Mouse (Mus musculus) hindbrain, embryonic 14.5 days (tissue): ENCODE measurements at regions not wholly inside any gene's neighbourhood (a gene's known extent, or its start where the extent isn't known, plus 50 kb on each side); places are given as distances from the start of the nearest gene placed in this dataset.

Source experiments
- ATAC-seq: fragments of 200-750 bp; cut with Nextera tagmentation; 2 replicates; pipeline ENCODE4 v1.8.0; 2017; ENCODE audit warnings: moderate number of reproducible peaks, mild to moderate bottlenecking, moderate TSS enrichment, moderate library complexity; ENCODE audit not compliant: low FRiP score
- DNase-seq: peaks from one replicate; pipeline ENCODE4 v3.0.0-alpha.2; 2015; ENCODE audit warnings: low spot score
- H3K27ac ChIP-seq: fragments of 300-500 bp; sonication (generic); 2 replicates; pipeline ENCODE4 v1.5.1; 2014; ENCODE audit warnings: mild to moderate bottlenecking, moderate library complexity
- H3K27me3 ChIP-seq: fragments of 300-500 bp; sonication (generic); 2 replicates; pipeline ENCODE4 v1.6.1; 2014; ENCODE audit warnings: mild to moderate bottlenecking, low read length, mixed read lengths; ENCODE audit not compliant: control insufficient read depth, insufficient read depth
- H3K36me3 ChIP-seq: fragments of 300-500 bp; sonication (generic); replicated peaks from 2 replicates; pipeline ENCODE4 v1.6.1; 2014; ENCODE audit not compliant: control insufficient read depth, insufficient read depth
- H3K4me1 ChIP-seq: fragments of 300-500 bp; sonication (generic); replicated peaks from 2 replicates; pipeline ENCODE4 v1.6.1; 2014; ENCODE audit warnings: antibody characterized with exemption, low read length, mixed read lengths; ENCODE audit not compliant: control insufficient read depth, insufficient read depth
- H3K4me2 ChIP-seq: fragments of 300-500 bp; sonication (generic); replicated peaks from 2 replicates; pipeline ENCODE4 v1.6.1; 2014; ENCODE audit warnings: mild to moderate bottlenecking, moderate library complexity
- H3K4me3 ChIP-seq: fragments of 300-500 bp; sonication (generic); replicated peaks from 2 replicates; pipeline ENCODE4 v1.5.1; 2014; ENCODE audit warnings: mild to moderate bottlenecking, low read length
- H3K9ac ChIP-seq: fragments of 300-500 bp; sonication (generic); 2 replicates; pipeline ENCODE4 v1.6.1; 2014
- H3K9me3 ChIP-seq: fragments of 300-500 bp; sonication (generic); 2 replicates; pipeline ENCODE4 v1.6.1; 2016; ENCODE audit warnings: low read length; ENCODE audit not compliant: control insufficient read depth
- WGBS: fragments of 180-500 bp; shearing (Covaris S2); extraction: QIAGEN DNeasy Blood & Tissue Kit; methylation state at CpG from one replicate; pipeline ENCODE4 v1.1.7; 2014; 5-methylcytosine and 5-hydroxymethylcytosine counted together

DNA sequence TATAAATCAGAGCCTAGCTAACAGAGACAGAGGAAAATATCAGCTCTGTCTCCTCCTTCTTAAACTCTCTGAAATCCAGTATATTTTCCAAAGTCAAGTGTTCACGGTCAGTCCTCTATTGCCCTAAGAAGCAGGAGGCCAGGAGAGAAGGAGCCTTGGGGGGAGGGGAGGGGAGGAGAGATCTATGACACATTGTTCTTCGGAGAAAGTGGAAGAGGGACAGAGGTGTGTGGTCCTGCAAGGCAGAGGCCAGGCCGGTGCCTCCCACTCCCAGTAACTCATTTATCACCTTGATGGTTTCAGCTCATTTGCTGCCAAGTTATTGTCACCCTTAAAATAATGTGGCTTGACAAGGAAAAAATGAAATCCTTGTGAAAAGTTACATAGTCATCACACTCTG is 646.7 kb downstream of the Rab28 start:
- 55% methylated on average over 3 of the region's 3 CpGs for WGBS

DNA sequence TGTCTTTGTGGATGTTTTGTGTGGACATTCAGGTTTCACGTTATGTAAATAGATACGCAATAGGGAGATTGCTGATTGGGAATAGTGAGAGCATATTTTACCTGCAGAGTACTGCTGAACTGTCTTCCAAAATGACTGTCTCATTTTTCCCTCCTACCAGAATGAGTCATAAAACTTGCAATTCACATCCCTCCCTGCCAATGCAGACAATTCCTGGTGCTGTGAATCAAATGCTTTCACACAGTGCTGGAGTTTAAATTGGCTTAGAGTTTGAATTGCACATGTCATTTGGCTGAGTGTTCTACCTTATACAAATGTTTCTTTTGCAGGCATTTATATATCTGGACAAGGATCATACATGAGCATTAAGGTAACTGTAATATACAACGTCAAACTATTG is 649.9 kb downstream of the Rab28 start:
- no peak overlapping the region for H3K4me3 ChIP-seq
- H3K36me3 ChIP-seq, result no peaks in the 10 kb centered on the region
- H3K27me3 ChIP-seq, result no peaks in the 10 kb centered on the region
- H3K4me1 ChIP-seq, result no peaks in the 10 kb centered on the region
- no peak overlapping the region for H3K27ac ChIP-seq
- WGBS, result 91% methylated on average over 3 of the region's 3 CpGs
- H3K9ac ChIP-seq, result no peak overlapping the region
- no peak overlapping the region for H3K4me2 ChIP-seq
- DNase-seq, result no peak
- no peaks in the 10 kb centered on the region for H3K9me3 ChIP-seq
- no peak for ATAC-seq

More for the DNA sequence above, 646.7 kb downstream of the Rab28 start:
- Histone ChIP-seq H3K27ac (no peak overlapping the region), H3K36me3 (no peaks in the 10 kb centered on the region), H3K4me1 (no peaks in the 10 kb centered on the region), H3K4me3 (no peak overlapping the region), H3K9ac (no peak overlapping the region), H3K27me3 (no peaks in the 10 kb centered on the region), H3K4me2 (no peak overlapping the region), H3K9me3 (no peaks in the 10 kb centered on the region)
- no peak for ATAC-seq
- no peak for DNase-seq

DNA sequence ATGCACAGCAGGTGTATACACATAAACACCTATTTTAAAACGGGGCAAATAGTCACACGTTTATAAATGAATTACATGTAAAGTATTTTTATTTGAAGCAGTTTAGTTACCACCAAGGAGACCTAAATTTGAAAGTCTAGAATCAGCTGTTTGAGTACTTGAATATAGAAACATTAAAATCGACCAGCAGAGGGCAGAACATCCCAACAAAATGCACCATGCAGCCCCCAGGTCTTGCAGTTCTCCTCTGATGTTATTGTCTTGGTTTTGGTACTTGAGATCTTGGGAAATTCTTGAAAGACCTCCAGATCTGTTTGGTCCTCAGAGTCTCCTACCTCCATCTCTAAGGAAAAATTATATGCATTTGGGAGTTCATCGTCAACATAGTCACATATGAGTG is 656.0 kb downstream of the Rab28 start:
- no peak overlapping the region for H3K27ac ChIP-seq
- DNase-seq, result peak; percentile 77

DNA sequence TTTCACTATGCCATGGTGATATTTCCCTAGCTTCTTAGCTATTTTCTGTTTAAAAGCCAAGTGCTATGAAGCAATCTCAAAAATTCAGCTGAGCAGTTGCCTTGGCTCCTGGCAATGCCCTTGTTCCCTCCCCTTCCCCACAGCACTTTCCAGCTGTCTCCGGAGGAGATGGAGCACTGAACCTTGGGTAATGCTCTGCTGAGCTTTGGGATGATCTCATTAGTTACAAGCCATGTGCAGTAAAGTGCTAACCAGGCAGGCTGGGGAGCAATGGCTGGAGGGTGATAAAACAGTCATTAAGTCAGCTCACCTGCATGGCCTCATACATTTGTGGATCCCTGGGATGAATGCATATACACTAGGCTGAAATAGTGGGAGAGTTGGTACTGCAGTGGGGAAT is 659.4 kb downstream of the Rab28 start:
- Histone ChIP-seq H3K27me3 (no peaks in the 10 kb centered on the region), H3K4me2 (no peak overlapping the region), H3K4me1 (no peaks in the 10 kb centered on the region), H3K9ac (no peak overlapping the region), H3K9me3 (no peaks in the 10 kb centered on the region), H3K36me3 (no peaks in the 10 kb centered on the region), H3K27ac (no peak overlapping the region), H3K4me3 (no peak overlapping the region)
- peak; percentile 24 for DNase-seq
- WGBS, result 19% methylated on average over 1 of the region's 1 CpGs
- peak; percentile 59; the same call in 1 of the 2 replicates for ATAC-seq

More for the DNA sequence above, 656.0 kb downstream of the Rab28 start:
- no peak overlapping the region for H3K4me2 ChIP-seq
- 32% methylated on average over 4 of the region's 4 CpGs for WGBS
- H3K36me3 ChIP-seq, result no peaks in the 10 kb centered on the region
- no peak for ATAC-seq
- no peaks in the 10 kb centered on the region for H3K27me3 ChIP-seq
- H3K4me1 ChIP-seq, result no peaks in the 10 kb centered on the region
- no peak overlapping the region for H3K4me3 ChIP-seq
- H3K9ac ChIP-seq, result no peak overlapping the region
- no peaks in the 10 kb centered on the region for H3K9me3 ChIP-seq

DNA sequence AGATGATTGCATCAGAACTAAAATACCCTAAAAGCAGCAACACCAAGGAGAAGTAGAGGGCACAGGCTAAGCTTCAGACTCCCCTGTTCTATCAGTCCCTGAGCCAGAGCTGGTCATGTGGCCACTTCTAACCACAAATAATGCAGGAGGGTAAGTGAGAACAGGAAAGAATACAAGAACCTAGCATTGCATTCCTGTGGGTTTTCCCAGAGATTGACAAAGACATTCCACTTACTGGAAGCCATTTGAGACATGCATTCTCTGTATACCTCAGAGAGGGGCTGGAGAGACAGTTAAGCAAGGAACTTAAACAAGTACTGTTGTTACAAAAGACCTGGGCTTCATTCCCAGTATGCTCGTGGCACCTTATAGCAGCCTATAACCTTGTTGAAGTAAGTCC is 662.7 kb downstream of the Rab28 start:
- H3K4me1 ChIP-seq, result no peaks in the 10 kb centered on the region
- H3K9ac ChIP-seq, result no peak overlapping the region
- no peak for DNase-seq
- H3K9me3 ChIP-seq, result no peaks in the 10 kb centered on the region
- no peak overlapping the region for H3K27ac ChIP-seq
- ATAC-seq, result no peak
- H3K4me2 ChIP-seq, result no peak overlapping the region
- H3K4me3 ChIP-seq, result no peak overlapping the region
- 79% methylated on average over 1 of the region's 1 CpGs for WGBS
- H3K36me3 ChIP-seq, result no peaks in the 10 kb centered on the region
- H3K27me3 ChIP-seq, result no peaks in the 10 kb centered on the region

DNA sequence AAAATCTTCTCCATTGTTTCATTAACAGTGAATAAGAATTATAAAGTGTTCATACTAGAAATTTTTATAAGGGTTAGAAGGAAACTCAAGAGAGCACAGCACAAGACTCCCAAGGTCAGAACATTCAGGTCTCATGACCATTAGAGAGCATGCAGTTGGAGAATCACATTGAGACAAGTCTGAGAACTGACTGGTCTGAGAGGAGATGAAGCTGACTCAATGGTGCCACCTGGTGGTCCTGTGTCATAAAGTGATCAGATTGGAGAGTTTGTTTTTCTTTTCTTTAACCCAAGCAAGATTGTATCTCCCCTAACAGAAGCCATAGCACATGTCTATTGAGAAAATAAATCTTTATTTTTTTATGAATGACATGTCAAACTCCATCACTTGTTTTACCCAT is 663.5 kb downstream of the Rab28 start:
- no peaks in the 10 kb centered on the region for H3K4me1 ChIP-seq
- H3K9ac ChIP-seq, result no peak overlapping the region
- H3K4me3 ChIP-seq, result no peak overlapping the region
- no peak overlapping the region for H3K4me2 ChIP-seq
- no peaks in the 10 kb centered on the region for H3K9me3 ChIP-seq
- DNase-seq, result peak; percentile 88
- peak; percentile 78 for ATAC-seq
- H3K27me3 ChIP-seq, result no peaks in the 10 kb centered on the region
- no peaks in the 10 kb centered on the region for H3K36me3 ChIP-seq
- no peak overlapping the region for H3K27ac ChIP-seq

DNA sequence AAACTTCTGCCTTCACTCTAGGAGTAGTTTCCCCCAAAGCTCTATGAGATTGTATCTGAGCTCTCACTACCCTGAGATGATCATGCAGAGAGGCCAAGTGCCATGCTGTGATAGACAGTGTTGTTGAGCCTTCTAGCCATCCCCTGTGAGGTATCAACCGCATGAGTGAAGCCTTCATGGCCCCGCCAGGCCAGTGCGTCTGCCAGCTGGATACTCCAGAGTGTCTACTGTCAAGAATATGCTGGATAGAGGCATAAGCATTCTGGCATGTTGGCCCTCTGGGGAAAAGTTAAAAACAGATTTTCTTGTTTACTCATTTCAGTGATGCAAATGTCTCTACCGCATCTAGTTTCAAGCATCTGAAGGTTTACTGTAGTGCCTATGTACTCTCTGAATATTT is 669.2 kb downstream of the Rab28 start:
- Histone ChIP-seq H3K9me3 (no peaks in the 10 kb centered on the region), H3K4me3 (no peak overlapping the region), H3K36me3 (no peaks in the 10 kb centered on the region), H3K27me3 (no peaks in the 10 kb centered on the region), H3K4me1 (no peaks in the 10 kb centered on the region), H3K9ac (no peak overlapping the region), H3K27ac (no peak overlapping the region), H3K4me2 (no peak overlapping the region)
- DNase-seq (no peak), ATAC-seq (no peak)
- WGBS, result 81% methylated on average over 4 of the region's 4 CpGs

DNA sequence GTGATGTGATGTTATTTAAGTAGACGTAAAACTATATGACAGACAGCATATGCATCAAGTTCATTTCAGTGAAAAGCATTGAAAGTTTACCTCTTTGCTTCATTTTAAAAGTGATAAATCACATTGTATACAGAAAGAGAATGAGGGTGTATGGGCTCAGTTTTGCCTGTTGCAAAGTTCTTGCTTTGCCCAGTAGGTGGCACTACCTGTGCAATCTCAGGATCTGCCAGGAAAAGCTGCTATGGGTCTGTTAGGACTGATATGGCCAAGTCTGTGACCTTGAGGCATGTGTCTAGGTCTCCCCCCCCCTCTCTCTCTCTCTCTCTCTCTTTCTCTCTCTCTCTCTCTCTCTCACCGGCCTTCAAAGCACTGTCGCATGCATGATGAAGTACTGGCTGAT is 701.3 kb downstream of the Rab28 start:
- Histone ChIP-seq H3K36me3 (no peaks in the 10 kb centered on the region), H3K4me3 (no peak overlapping the region), H3K4me2 (no peak overlapping the region), H3K27me3 (no peaks in the 10 kb centered on the region), H3K4me1 (no peaks in the 10 kb centered on the region), H3K9ac (no peak overlapping the region), H3K27ac (no peak overlapping the region), H3K9me3 (no peaks in the 10 kb centered on the region)
- peak; percentile 35 for DNase-seq
- no peak for ATAC-seq
- 65% methylated on average over 3 of the region's 3 CpGs for WGBS

DNA sequence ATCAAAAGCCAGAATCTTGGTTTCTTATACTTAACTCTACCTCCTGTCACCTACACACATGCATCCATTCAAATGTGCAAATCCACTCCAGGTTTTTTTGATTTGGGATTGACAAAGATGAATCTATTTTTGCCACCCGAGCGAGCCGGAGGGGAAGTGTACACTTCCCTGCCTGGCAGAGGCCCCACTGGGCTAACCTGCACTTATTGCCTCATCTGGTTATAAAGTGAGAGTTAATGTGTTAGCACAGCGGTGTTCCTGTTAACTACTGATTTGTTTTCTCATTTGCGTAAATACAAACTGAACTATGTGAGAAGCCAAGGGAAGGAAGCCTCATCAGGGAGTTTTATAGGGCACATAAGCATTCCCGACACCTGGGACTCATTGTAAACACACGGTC is 721.4 kb downstream of the Rab28 start:
- no peaks in the 10 kb centered on the region for H3K4me1 ChIP-seq
- DNase-seq (peak; percentile 24), ATAC-seq (0 out of 2 replicates have a peak, but pooled peaks have one; percentile 21)
- H3K9me3 ChIP-seq, result no peaks in the 10 kb centered on the region
- no peak overlapping the region for H3K4me3 ChIP-seq
- no peaks in the 10 kb centered on the region for H3K36me3 ChIP-seq
- H3K9ac ChIP-seq, result no peak overlapping the region
- no peak overlapping the region for H3K27ac ChIP-seq
- no peak overlapping the region for H3K4me2 ChIP-seq
- 76% methylated on average over 7 of the region's 7 CpGs for WGBS
- no peaks in the 10 kb centered on the region for H3K27me3 ChIP-seq

DNA sequence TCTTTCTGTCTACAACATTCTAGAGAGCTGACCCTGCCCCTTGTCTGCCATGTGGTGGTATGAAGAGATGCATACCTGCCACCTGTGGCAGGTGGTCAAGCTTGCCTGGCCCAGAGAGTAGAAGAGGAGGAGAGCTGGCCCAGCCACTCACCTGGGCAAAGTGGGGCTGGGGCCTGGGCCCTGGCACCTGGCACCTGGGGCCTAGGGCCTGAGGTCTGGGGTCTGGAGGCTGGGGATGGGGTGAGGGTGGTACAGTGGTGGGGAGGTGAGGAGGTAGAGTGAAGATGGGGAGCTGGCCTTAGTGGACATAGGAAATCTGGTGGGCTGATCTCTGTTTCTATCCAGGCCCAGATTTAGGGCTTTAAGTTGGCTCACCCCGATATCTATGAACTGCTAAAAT is 733.1 kb downstream of the Rab28 start:
- ATAC-seq (no peak), DNase-seq (no peak)
- Histone ChIP-seq H3K27ac (no peak overlapping the region), H3K9me3 (no peaks in the 10 kb centered on the region), H3K9ac (no peak overlapping the region), H3K4me3 (no peak overlapping the region), H3K36me3 (no peaks in the 10 kb centered on the region), H3K4me2 (no peak overlapping the region), H3K4me1 (no peaks in the 10 kb centered on the region), H3K27me3 (no peaks in the 10 kb centered on the region)
- 83% methylated on average over 1 of the region's 1 CpGs for WGBS
